Mouse (Mus musculus) lung, postnatal 36 days (tissue): ENCODE data around the gene Habp4.
A peak's percentile ranks its signal among the peaks of the same experiment; 100 is the strongest.

ENCODE experiments used
- DNase-seq: peaks from one replicate; pipeline ENCODE4 v3.0.0; 2022; ENCODE audit warnings: mixed read lengths

The Habp4 gene

GRCm38 (mm10) chr13:64178746-64179652 is 17.4 kb downstream of the Habp4 start:
- no peak for DNase-seq

- no peak for DNase-seq
Observed at GRCm38 (mm10) chr13:64180300-64180699, 18.7 kb downstream of the Habp4 start.

DNA sequence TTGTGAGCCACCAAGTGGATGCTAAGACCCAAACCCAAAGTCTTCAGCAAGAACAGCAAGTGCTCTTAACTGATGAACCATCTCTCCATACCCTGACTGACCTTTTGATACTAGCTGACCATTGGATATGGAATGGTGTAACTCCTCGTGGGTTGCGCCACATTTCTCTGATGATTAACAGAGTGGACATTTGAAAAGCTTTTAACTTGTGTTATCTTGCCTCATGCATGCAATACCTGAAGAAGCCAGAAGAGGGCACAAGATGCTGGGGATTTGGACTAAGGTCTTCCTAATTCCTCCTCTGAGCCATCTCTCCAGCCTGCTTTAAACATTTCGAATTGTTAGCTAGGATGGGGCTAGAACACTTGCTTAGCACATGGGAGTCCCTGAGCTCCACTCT is 19.3 kb downstream of the Habp4 start:
- DNase-seq: peak; percentile 83

DNA sequence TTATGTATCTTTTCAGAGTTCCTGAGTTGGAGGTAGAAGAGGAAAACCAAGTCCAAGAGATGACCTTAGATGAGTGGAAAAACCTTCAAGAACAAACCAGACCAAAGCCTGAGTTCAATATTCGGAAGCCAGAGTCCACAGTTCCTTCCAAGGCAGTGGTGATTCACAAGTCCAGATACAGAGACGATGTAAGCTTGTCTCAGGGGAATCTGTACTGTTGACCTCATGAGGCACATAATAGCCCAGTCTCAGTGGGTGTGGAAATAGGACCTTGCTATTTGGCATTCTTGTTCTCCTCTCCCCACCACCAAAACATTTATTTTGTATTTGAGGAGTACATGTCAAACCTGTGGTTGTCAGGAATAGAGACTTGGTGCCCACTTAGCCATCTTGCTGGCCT is 20.5 kb downstream of the Habp4 start:
- no peak for DNase-seq

DNA sequence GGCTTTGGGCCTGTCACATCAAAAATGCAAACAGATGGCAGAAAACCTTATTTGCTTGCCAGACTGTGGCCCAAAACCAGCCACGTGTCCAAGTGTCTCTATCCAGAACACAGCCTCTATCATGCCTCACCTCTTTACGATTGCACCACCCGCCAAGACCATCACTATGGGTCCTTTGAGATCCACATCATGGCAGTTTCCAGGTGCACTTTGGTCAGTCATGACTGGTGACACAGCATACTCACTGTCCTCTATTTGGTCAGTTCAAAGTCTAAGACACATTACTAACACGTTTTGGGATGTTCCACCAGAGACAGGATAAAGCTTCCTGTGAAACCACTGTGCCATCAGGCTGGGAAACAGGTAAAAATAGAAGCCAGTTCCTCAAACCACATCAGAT is 22.0 kb downstream of the Habp4 start:
- DNase-seq: no peak

DNA sequence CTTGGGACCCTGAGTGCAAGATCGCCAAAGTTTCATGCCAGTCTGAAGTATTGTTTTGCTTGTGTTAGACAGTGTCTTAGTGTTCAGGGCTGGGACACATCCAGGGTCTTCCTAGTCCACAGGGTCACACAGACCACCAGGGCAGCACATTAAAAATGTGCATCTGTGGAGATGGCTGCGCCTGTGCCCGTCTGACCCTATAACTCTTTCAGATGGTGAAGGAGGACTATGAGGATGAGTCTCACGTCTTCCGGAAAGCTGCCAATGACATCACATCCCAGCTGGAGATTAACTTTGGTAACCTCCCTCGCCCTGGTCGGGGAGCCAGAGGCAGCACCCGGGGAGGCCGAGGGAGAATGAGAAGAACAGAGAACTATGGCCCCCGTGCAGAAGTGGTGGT is 22.7 kb downstream of the Habp4 start:
- DNase-seq: no peak

- no peak for DNase-seq
Observed at GRCm38 (mm10) chr13:64185176-64185575, 23.6 kb downstream of the Habp4 start.

DNA sequence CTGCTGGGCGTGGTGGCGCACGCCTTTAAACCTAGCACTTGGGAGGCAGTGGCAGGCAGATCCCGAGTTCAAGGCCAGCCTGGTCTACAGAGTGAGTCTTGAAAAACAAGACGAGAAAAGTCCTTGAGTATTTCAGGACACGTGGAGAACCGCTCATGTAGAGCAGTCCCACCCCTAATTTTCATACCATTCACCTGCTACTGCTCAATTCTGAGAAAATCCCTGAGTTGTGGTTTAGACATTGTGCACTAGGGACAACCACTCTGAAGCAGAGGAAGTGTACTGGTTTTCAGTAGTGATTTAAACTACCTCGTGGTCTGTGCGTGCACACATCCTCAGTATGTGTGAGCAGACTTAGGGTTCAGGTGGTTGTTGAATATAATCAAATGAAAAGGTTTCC is 24.0 kb downstream of the Habp4 start:
- no peak for DNase-seq

DNA sequence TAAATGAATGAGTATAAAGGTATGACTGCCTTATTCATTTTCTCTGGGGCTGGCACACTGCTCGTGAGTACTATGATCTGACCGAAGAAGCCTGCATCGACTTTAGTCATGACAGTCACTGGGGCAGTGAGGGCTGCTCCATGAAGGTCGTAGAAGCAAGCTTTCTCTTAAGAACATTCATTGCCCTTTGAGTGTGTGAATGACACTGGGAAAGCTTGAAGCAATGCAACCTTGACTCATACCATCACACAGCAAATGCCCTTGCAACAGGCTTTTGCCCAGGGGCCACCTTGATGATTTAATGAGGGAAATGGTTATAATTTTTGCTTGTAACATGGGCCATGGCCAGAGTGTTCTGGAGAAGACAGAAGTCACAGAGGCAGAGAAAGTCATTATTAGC is 24.9 kb downstream of the Habp4 start:
- no peak for DNase-seq

- no peak for DNase-seq
Observed at GRCm38 (mm10) chr13:64187065-64187464, 25.4 kb downstream of the Habp4 start.

GRCm38 (mm10) chr13:64197899-64198298 is 36.3 kb downstream of the Habp4 start:
- no peak for DNase-seq

DNA sequence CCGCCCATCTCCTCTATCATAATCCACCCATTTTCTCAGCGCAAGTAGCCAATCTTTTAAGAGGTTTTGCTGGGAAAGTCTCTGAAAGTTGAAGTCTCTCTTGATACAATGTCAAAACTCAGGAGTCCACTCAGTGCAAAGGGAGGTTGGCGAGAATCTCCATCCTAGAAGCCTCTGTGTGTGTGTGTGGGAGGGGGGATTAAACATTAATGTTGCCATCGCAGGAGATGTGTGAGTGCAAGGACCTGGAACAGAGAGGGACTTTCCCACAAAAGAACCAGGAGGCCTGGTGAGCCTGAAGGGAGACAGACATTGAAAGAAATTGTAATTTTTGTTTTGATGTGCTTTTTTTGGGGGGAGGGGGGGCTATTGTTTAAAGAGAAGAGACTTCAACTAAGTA is 36.7 kb downstream of the Habp4 start:
- DNase-seq: no peak

DNA sequence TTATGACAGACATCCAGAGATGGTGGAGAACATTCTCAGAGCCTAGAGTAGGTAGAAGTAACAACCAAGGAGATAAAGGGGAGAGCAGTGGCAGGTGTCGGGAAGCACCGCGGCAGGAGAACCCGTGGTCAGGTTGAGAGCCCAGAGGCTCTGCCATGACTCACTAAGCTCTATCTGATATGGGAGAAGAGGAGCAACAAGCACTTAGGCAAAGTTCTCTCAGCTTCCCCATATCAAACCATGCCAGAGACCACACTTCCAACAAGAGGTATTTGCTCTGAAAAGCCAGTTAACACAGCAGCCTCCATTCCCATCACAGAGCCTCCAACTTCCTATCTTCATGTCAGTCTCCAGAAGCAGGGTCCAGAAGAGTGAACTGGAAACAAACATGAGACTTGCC is 39.3 kb downstream of the Habp4 start:
- no peak for DNase-seq

- DNase-seq: peak; percentile 60
Observed at GRCm38 (mm10) chr13:64204726-64205125, 43.1 kb downstream of the Habp4 start.

GRCm38 (mm10) chr13:64205186-64205585 is 43.6 kb downstream of the Habp4 start:
- peak; percentile 27 for DNase-seq

DNA sequence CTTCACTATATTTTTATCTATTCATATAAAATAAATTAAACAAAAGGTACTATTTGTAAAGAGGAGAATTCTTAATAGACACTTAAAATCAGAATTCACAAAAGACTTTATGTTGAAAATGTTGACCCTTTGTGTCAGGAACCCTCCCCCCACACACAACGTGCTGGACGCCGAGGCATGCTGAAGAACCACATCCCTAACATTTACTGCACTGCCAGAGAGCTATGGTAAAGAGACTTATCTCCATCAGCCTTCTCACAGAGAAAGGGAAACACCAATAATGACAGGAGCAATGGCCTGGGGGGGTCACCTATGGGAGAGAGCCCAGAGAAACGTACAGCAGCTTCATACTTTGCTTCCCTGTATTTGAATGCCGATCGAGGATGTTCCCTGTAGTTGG is 46.5 kb downstream of the Habp4 start:
- no peak for DNase-seq

DNA sequence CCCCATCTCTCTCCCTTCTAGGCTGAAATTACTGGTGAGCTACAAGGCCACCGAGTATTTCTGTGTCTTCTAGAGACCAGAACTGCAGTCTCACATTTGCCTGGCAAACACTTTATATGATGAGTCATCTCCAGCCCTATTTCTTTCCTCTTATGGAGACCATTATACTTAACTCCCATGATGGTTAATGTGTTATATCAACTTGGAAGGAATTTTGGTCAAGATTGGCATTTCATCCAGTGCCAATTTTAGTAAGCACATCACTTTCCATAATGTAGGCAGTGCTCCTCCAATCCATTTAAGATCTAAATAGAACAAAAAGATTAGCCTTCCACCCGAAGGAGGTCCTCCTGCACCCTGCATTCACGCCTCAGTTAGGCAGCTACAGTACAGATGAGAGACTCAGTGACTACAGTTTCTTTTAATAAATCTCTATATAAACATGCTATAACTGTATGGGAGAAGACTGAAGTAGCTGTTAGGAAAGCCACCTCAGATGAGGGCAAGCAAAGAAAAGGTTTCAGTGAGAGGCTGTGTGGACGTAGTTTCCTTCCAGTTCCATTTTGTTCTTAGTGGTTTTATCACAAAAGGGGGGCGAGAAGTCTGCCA is 50.5 kb downstream of the Habp4 start:
- DNase-seq: no peak

DNA sequence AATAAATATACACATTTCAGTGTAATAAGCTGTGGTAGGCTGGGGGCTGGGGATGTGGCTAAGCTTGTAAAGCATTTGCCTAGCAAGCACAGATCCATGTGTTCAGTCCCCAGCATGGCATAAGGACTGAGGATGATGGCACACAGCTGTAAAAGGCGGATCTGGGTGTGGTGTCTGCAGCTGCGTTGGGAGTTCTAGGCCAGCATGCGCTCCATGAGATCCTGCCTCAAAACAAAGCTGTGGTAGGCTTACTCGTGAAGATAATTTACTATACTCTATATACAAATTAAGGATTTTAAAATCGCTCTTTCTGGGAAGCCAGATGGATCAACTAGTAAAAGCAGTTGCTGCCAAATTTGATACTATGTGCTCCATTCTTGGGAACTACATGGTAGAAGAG is 53.3 kb downstream of the Habp4 start:
- no peak for DNase-seq

DNA sequence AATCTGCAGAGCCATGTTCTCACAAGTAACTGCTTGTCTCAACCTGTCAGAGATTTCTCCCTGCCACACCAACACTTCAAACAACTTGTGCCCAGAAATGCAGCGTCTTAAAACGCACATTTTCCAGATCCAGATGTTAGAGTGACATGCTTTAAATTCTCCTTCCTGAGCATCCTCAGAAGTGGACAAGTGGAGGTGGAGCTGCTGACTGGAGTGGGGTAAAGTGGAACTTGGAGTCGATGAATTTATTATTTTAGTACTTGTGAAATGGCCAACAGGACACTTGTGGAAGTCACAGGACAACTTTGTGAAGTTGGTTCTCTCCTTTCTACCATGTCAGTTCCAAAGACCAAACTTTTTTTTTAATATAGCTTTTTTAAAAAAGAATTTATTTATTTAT is 64.1 kb downstream of the Habp4 start:
- DNase-seq: no peak

GRCm38 (mm10) chr13:64226725-64227124 is 65.1 kb downstream of the Habp4 start:
- DNase-seq: no peak

DNA sequence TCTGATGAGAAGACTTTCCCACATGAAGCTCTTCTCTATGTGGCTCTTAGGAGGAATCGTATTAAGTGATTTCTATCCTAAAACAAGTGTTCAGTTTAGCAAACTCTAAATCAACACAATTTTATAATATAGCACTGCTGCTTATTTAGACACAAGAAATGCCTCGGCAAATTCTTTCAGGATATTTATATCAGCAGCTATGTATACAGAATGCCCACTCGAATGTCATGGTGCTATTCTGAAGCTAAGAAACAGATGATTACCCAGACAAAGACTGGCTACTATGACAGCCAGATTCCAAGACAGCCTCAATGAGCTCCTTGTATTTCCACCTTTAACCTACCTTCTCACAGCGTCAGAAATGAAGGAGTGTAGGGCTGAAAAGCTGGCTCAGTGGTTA is 71.5 kb downstream of the Habp4 start:
- no peak for DNase-seq

GRCm38 (mm10) chr13:64235062-64235715 is 73.6 kb downstream of the Habp4 start:
- no peak for DNase-seq

DNA sequence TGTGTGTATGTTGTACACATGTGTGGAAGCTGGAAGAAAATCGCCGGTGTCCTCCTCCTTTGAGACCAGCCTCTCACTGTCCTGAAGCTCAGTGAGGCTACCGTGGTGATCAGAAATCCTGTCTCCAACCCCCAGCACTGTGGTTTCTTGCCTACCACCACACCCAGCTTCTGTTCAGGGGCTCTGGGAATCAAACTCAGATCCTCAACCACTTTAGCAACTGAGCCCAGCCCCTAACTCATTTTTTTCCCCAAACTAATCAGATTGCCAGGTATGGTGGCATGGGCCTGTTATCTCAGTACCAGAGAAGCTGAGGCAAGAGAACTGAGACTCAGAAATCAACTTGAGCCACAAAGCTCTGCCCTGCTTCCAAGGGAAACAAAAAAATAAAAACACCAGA is 74.2 kb downstream of the Habp4 start:
- DNase-seq: no peak
